Mouse (Mus musculus) lung, postnatal 36 days (tissue): ENCODE measurements at regions not wholly inside any gene's neighbourhood (a gene's known extent, or its start where the extent isn't known, plus 50 kb on each side); places are given as distances from the start of the nearest gene placed in this dataset.

Experiments
- DNase-seq: peaks from one replicate; pipeline ENCODE4 v3.0.0; 2022; ENCODE audit warnings: mixed read lengths

- peak; percentile 3 for DNase-seq
Observed at GRCm38 (mm10) chr12:9438575-9439161, 131.2 kb upstream of the Osr1 start.

GRCm38 (mm10) chr12:9450620-9451019 is 119.3 kb upstream of the Osr1 start:
- peak; percentile 78 for DNase-seq

- peak; percentile 14 for DNase-seq
Observed at GRCm38 (mm10) chr12:9460193-9460592, 109.7 kb upstream of the Osr1 start.

GRCm38 (mm10) chr12:9469655-9470470 is 100.1 kb upstream of the Osr1 start:
- no peak for DNase-seq

GRCm38 (mm10) chr12:9475836-9476235 is 94.1 kb upstream of the Osr1 start:
- DNase-seq: peak; percentile 8

- no peak for DNase-seq
Observed at GRCm38 (mm10) chr12:9478201-9478600, 91.7 kb upstream of the Osr1 start.

- DNase-seq: peak; percentile 7
Observed at GRCm38 (mm10) chr12:9487674-9488413, 82.1 kb upstream of the Osr1 start.

GRCm38 (mm10) chr12:9513926-9514325 is 56.0 kb upstream of the Osr1 start:
- no peak for DNase-seq

- DNase-seq: no peak
Observed at GRCm38 (mm10) chr12:9518782-9519181, 51.1 kb upstream of the Osr1 start.

- peak; percentile 13 for DNase-seq
Observed at GRCm38 (mm10) chr12:9519346-9519745, 50.6 kb upstream of the Osr1 start.
